In the genomic region with DNA sequence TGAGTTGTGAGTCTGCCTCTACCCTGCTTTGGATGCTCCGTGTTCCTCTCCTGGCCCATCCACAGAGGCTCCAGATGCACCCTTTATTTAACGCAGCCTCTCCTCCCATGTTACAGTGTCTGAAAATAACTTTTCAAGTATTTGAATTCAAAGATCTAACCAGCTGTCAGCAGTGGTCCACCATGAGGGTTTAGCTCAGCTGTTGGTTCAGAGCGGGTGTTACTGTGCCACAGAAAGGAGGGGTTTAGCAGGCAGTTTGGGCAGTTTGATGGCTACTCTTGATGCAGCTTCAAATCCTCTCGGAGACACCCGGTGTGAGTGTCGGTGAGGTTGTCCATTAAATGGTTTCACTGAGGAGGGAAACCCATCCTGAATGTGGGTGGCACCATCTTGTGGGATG, we compare ENCODE assay signal across 14 mouse cellular contexts.
DNase-seq lines count a peak whose midpoint lies in the region; ATAC-seq lines count a peak whose summit lies in the region.
"Had no signal": no experiment of that assay in that cellular context is flagged by ENCODE, and none has a peak within 500 bp of the region (broad histone marks: within the 10 kb centered on the region; RNA-seq: fewer than 3 reads in every experiment).

No protein-coding gene starts in this region.

- H3K4me1 ChIP-seq in megakaryocyte, embryonic 14.5 days = no peaks in the 10 kb centered on the region
- H3K4me1 ChIP-seq: forebrain, embryonic 13.5 days; forebrain, embryonic 15.5 days had no signal

- no peaks in the 10 kb centered on the region for H3K27me3 ChIP-seq in megakaryocyte, embryonic 14.5 days (replicated peaks)
- H3K27me3 ChIP-seq: embryonic facial prominence, embryonic 12.5 days; forebrain, embryonic 13.5 days; forebrain, embryonic 15.5 days had no signal

- no peak for ATAC-seq in megakaryocyte, adult 5-6 weeks (ENCODE audit: poor library complexity, severe bottlenecking)
- ATAC-seq: forebrain, embryonic 13.5 days; forebrain, embryonic 15.5 days; forebrain, postnatal 0 days had no signal

- intact Hi-C loops in heart, postnatal 25 days (cut with DNase I) = no loop called here

- peak; percentile 49 for DNase-seq in heart, adult 11 months
- no peak for DNase-seq in heart, postnatal 25 days (ENCODE audit: low spot score)
- DNase-seq in adrenal gland, adult 8-10 months = no peak
- DNase-seq: adrenal gland, postnatal 14 days; cerebellum, adult 11-12 months; cerebellum, adult 9-10 months; cerebellum, postnatal 25 days; forebrain, postnatal 0 days had no signal

- peak overlapping the region; percentile 25 for H3K4me3 ChIP-seq in megakaryocyte, embryonic 14.5 days (replicated peaks)
- H3K4me3 ChIP-seq: embryonic facial prominence, embryonic 10.5 days; embryonic facial prominence, embryonic 12.5 days; forebrain, embryonic 13.5 days; forebrain, embryonic 15.5 days had no signal

- no peaks in the 10 kb centered on the region for H3K36me3 ChIP-seq in megakaryocyte, embryonic 14.5 days (replicated peaks; ENCODE audit: low read length)
- H3K36me3 ChIP-seq: embryonic facial prominence, embryonic 10.5 days; embryonic facial prominence, embryonic 12.5 days; forebrain, embryonic 15.5 days had no signal

- peaks cover 32% of the 10 kb centered on the region; the same call in 1 of the 2 replicates for H3K9me3 ChIP-seq in megakaryocyte, embryonic 14.5 days
- H3K9me3 ChIP-seq: embryonic facial prominence, embryonic 10.5 days; embryonic facial prominence, embryonic 12.5 days; forebrain, embryonic 13.5 days; forebrain, embryonic 15.5 days had no signal
